ENCODE assay signal across 22 mouse cellular contexts in the genomic region with DNA sequence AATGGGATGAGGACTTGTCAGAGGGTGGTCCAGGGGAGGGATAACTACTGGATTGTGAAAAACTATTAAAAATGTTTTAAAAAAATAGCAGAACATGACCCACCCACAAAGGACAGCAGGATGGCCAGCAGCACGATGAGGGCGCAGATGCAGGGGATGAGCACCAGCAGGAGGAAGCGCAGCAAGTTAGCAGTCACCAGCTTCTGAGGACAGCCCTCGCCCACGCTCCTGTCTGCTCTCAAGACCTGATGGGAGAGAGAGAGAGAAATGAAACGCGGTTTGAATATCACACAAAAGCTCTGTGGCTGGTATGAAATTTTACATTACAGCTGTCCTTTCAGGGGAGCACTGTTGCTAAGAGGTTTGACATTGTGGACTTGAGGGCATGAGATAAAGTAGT. TPM values are rescaled to one million over a fixed set of nuclear protein-coding genes. Genes with fewer than 3 reads are reported as not detected.
DNase-seq lines count a peak whose midpoint lies in the region; ATAC-seq lines count a peak whose summit lies in the region.
"Had no signal": no experiment of that assay in that cellular context is flagged by ENCODE, and none has a peak within 500 bp of the region (broad histone marks: within the 10 kb centered on the region; RNA-seq: fewer than 3 reads in every experiment).

No protein-coding gene starts in this region.

- no peak overlapping the region for H3K4me3 ChIP-seq in heart, embryonic 13.5 days
- H3K4me3 ChIP-seq: limb, embryonic 15.5 days; stomach, embryonic 15.5 days had no signal

- no peaks in the 10 kb centered on the region for H3K9me3 ChIP-seq in heart, embryonic 13.5 days
- H3K9me3 ChIP-seq: limb, embryonic 15.5 days; stomach, embryonic 15.5 days had no signal

- H3K4me2 ChIP-seq in heart, embryonic 13.5 days = peak overlapping the region; percentile 48; the same call in 1 of the 2 replicates
- H3K4me2 ChIP-seq: limb, embryonic 15.5 days; stomach, embryonic 15.5 days had no signal

- ATAC-seq in heart, embryonic 13.5 days (ENCODE audit: extremely low read depth, insufficient number of reproducible peaks, low FRiP score, low TSS enrichment) = no peak
- ATAC-seq in activated CD4-positive, CD25-positive, alpha-beta regulatory T cell, adult 4 months = no peak
- ATAC-seq in cerebellum, adult (ENCODE audit: insufficient number of reproducible peaks, low FRiP score, low TSS enrichment) = no peak
- ATAC-seq: hindbrain, embryonic 16.5 days had no signal

- no peaks in the 10 kb centered on the region for H3K36me3 ChIP-seq in heart, embryonic 13.5 days
- H3K36me3 ChIP-seq: limb, embryonic 15.5 days; stomach, embryonic 15.5 days had no signal

- no peak overlapping the region for H3K27ac ChIP-seq in heart, embryonic 13.5 days (replicated peaks)
- H3K27ac ChIP-seq: limb, embryonic 15.5 days; macrophage; stomach, embryonic 15.5 days had no signal

- 45% methylated on average over 7 of the region's 7 CpGs for WGBS in heart, embryonic 13.5 days

- H3K27me3 ChIP-seq in heart, embryonic 13.5 days (replicated peaks) = no peaks in the 10 kb centered on the region
- H3K27me3 ChIP-seq: CH12.LX; limb, embryonic 15.5 days; stomach, embryonic 15.5 days had no signal

- peaks cover 23% of the 10 kb centered on the region for H3K4me1 ChIP-seq in heart, embryonic 13.5 days
- H3K4me1 ChIP-seq: limb, embryonic 15.5 days; stomach, embryonic 15.5 days had no signal

- intact Hi-C loops in heart, postnatal 14 days (cut with DNase I) = no loop called here

- DNase-seq in heart, postnatal 14 days = no peak
- peak; percentile 35 for DNase-seq in frontal cortex, postnatal 36 days (ENCODE audit: low spot score in 2 of 2)
- peak; percentile 10 to 28 for DNase-seq in layer of hippocampus, postnatal 25 days (ENCODE audit: extremely low spot score in 1 of 2, low spot score in 1 of 2)
- peak; percentile 56 to 68 for DNase-seq in right cerebral cortex, postnatal 10 days (ENCODE audit: low spot score in 2 of 2)
- no peak for DNase-seq in thymus, postnatal 10 days (ENCODE audit: low spot score in 2 of 2)
- DNase-seq: cerebellum, adult 11-12 months; heart, adult 18-20 months; heart, postnatal 10 days; kidney, adult 11 months; kidney, postnatal 4 days; lung, adult 18-20 months; midbrain, embryonic 14.5 days; thymus, postnatal 36 days had no signal

- H3K9ac ChIP-seq in heart, embryonic 13.5 days = no peak overlapping the region
- H3K9ac ChIP-seq: limb, embryonic 15.5 days; stomach, embryonic 15.5 days had no signal

RNA-seq across cellular contexts. Expression of gene Corin, which starts 32.5 kb away (rescaled TPM):
- 21.7 and 24.1 TPM in 2 replicates for polyA plus RNA-seq in heart, embryonic 13.5 days (2015; fragmentation: Nextera tagmentation; extraction: Ambion mirVana)
- 100 to 1,000 TPM in 1 of 2 experiments, 10 to 100 TPM in 1; 99.7 to 132 TPM for total RNA-seq in heart, postnatal 14 days (2021)
- total RNA-seq in layer of hippocampus, postnatal 25 days (2021) = not detected
- polyA plus RNA-seq in activated CD4-positive, CD25-positive, alpha-beta regulatory T cell, adult 4 months (2017; shearing (Covaris generic)) = under 1 TPM in 1 of 2 experiments, not detected in 1; 0.09 TPM
- total RNA-seq: CH12.LX had no signal
- polyA plus RNA-seq: macrophage; small intestine, adult 2 months had no signal

Comparison
In these comparisons a context has a peak if more than half of its experiments do, and no peak if none do; other contexts are left out.
1. DNase-seq: peak in frontal cortex, postnatal 36 days (2 of 2), layer of hippocampus, postnatal 25 days (2 of 2) and right cerebral cortex, postnatal 10 days (2 of 2); none in heart, postnatal 14 days (0 of 2) and thymus, postnatal 10 days (0 of 2).
2. RNA of gene Corin, which starts 32.5 kb away (total RNA-seq): 99.7 to 132 TPM in heart, postnatal 14 days; not detected in layer of hippocampus, postnatal 25 days; every median in the first group is over 10 times any median in the second.